Mouse (Mus musculus) midbrain, embryonic 16.5 days (tissue): ENCODE data around the gene Oosp2. TPM values are rescaled to one million over a fixed set of nuclear protein-coding genes. Genes with fewer than 3 reads are reported as not detected.

Experiments used
- polyA plus RNA-seq: library from polyadenylated mRNA; unstranded; fragments of >200 nt; fragmentation: Nextera tagmentation; extraction: Ambion mirVana; gene quantifications from 2 replicates; pipeline ENCODE4 v1.2.1, GENCODE M21; 2015

The Oosp2 gene
- polyA plus RNA-seq, 1 experiment from 2014 or later, result not detected

Other genes with a start within 250 kb of the Oosp2 start
- not detected in 2 replicates for gene Ms4a4b, start 217.0 kb downstream of the Oosp2 start, polyA plus RNA-seq
- gene Ms4a6c, start 191.2 kb downstream of the Oosp2 start, polyA plus RNA-seq, result 1.9 and 2.0 TPM in 2 replicates
- not detected in 2 replicates for gene Gm8369, start 174.6 kb downstream of the Oosp2 start, polyA plus RNA-seq
- gene Ms4a6b, start 144.0 kb downstream of the Oosp2 start, polyA plus RNA-seq, result 1.7 and 1.9 TPM in 2 replicates
- not detected in 2 replicates for gene Ms4a4d, start 123.8 kb downstream of the Oosp2 start, polyA plus RNA-seq
- gene Ms4a6d, start 55.7 kb downstream of the Oosp2 start, polyA plus RNA-seq, result 1.6 and 1.9 TPM in 2 replicates
- gene Ms4a2, start 36.8 kb downstream of the Oosp2 start, polyA plus RNA-seq, result not detected in 2 replicates
- gene Ms4a3, start 19.7 kb downstream of the Oosp2 start, polyA plus RNA-seq, result not detected in 2 replicates
- not detected in 2 replicates for gene Oosp1, start 30.6 kb upstream of the Oosp2 start, polyA plus RNA-seq
- gene Oosp3, start 36.5 kb upstream of the Oosp2 start, polyA plus RNA-seq, result not detected in 2 replicates
- not detected in 2 replicates for gene Gif, start 87.0 kb upstream of the Oosp2 start, polyA plus RNA-seq
- gene Mrpl16, start 109.8 kb upstream of the Oosp2 start, polyA plus RNA-seq, result 45.7 and 46.3 TPM in 2 replicates
- gene Stx3, start 158.8 kb upstream of the Oosp2 start, polyA plus RNA-seq, result 35.9 and 40.2 TPM in 2 replicates
- 0.21 and 0.38 TPM in 2 replicates for gene Olfr1417, start 178.7 kb upstream of the Oosp2 start, polyA plus RNA-seq
- gene Olfr1418, start 200.5 kb upstream of the Oosp2 start, polyA plus RNA-seq, result not detected in 2 replicates
- not detected in 2 replicates for gene Olfr1419, start 214.5 kb upstream of the Oosp2 start, polyA plus RNA-seq
- gene Olfr1420, start 226.0 kb upstream of the Oosp2 start, polyA plus RNA-seq, result 0.06 and 0.14 TPM in 2 replicates